Mouse (Mus musculus): ENCODE results near the gene Kcnh1.

Kcnh1 gene

DNA sequence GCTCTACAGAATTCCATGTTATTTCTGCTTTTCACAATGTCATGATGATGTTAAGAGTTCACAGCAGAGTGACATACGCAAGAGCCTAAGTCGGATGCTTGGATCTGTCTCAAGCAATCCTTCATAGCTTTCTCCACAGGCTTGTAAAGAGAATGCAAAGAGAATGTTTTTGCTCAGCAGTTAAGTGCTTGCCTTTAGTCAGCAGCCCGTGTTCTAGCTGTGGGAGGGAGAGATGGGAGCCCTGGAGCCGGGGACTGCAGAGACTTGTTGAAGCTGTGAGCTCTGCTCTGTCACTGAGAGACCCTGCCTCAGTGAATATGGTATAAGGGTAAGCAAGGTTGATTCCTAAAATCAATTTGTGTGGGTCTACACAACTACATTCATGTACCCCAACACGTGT lies 78.3 kb downstream of the Kcnh1 start:
- no peak for DNase-seq (ENCODE audit: low read depth)

DNA sequence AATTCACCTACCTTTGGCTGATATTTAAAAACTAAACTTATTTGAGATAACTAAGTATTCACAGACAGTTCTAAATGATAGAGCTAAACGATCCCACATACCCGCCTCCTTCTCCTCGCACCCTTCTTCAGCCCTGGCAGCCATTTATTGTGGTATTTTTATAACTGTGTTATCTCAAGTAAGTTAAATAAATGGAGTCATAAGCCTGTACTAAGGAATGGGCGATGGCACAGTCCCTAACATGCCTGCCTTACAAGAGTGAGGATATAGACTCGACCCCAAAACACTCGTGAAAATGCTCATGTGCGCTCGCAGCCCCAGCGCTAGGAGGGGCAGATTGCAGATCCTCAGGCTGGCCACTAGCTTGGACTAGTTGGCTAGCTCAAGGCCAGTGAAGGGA lies 79.3 kb downstream of the Kcnh1 start:
- DNase-seq (ENCODE audit: low read depth) = no peak

DNA sequence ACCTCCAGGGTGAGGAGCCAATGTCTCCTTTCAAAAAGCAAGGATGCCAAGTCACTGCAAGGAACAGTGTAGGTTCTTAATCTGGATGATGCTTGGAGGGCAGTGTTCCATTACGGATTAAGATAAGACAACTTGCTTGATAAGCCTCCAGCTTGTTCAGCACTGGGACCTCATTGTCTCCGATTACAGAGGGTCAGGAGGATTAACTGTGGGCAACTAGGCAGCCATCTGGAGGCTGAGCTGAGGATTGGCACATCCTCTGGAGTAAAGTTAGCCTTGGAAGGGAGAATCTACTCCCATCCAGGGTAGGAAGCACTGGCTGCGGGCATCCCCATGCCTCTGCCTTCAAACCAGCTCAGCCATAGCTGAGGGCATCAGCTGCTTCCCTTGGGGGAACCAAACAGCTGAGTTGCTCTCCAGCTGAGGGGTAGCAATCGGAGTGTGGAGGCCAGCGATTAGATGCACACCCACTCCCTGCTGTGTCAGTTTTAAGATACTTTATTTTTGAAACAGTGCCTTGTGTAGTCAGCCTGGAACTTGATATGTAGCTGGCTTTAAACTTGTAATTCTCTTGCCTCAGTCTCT lies 87.3 kb downstream of the Kcnh1 start:
- DNase-seq (ENCODE audit: low read depth) = no peak

DNA sequence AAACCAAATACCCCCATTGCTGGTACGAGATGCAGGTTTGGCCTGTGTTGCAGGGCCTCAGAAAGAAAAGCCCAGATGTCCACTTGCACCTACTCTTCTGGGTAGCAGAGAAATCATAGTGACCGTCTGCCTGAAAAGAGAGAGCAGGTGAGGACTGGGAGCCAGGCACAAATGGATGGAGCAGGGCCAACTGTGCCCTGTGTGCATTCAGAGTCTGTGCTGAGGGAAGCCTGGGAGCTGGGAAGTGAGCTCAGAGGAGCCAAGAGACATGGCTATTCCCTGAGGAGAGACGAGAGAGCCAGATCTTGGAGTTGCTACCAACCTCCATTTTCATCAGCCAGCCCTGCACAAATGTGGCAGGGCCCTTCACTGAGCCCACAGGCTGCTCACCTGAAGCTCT lies 93.8 kb downstream of the Kcnh1 start:
- no peak for DNase-seq (ENCODE audit: low read depth)

DNA sequence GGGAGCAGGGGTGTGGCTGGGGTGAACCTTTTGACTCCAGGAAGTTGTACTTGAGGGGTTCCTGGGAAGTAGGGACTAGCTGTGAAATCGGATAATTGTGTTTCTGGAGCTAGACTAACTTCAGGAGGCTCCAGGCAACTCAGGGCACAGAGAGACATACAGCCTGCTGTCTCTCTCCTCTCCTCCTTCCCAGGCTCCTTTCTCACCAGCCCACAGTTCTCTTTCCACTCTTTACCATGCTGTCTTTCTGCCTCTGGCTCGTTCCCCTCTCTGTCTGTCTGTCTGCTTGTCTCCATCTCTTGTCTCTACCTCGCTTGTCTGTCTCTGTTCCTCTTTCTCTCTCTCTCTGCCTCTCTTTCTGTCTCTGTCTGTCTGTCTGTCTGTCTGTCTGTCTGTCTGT lies 94.4 kb downstream of the Kcnh1 start:
- no peak for DNase-seq (ENCODE audit: low read depth)

DNA sequence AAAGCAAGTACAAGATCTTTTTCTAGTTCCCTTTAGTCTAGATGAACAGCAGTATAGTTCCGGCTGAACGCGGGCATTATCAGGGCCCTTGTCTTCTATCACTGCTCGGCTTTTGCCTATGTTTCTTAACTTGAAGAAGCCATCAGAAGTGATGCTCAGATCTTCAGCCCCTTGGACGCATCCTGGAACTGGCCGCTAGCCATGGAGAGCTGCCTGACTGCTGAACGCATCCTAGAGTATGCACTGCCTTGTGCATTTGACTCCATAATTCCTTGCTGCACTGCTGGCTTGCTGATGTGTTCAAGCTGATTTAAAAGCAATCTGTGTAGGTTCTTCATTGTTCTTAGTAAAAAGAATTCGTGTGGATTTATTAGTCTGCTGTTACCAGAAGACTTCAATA lies 97.9 kb downstream of the Kcnh1 start:
- DNase-seq (ENCODE audit: low read depth) = no peak

DNA sequence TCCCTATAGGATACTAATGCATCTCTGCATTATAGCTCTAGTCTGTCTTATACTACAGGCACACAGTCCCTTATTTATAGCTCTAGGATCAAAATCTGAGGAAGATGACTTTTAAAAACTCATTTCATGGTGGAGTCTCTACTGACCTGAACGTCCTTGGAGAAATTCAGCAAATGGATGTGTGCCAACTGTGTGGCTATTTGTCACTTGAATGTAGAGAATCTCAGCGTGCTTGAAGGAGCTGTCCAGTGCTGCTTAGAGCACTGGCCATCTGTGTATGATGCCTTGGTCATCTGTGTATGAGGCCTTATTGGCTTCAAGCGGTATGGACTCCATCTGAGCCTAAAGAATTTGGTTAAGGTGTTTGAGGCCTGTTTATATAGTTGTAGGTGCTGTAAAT lies 100.7 kb downstream of the Kcnh1 start:
- DNase-seq (ENCODE audit: low read depth) = no peak

DNA sequence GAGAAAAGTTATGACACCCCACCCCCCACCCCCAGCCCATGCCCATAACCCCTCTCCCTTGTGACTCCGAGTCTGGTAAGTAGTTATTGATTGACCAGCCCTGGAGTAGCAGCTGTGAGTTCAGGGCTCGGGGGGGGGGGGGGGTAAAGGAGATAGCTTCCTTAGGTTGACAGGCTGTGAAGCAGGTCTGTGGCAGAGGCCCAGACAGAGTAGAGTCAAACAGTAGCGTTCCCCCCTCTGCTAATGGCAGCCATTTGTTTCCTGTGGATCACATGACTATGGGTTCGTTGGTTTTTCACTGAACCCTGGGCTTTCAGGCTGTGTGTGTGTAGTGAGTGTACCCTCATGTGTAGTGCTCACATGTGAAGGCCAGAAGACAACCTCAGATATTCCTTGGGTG lies 102.8 kb downstream of the Kcnh1 start:
- no peak for DNase-seq (ENCODE audit: low read depth)

DNA sequence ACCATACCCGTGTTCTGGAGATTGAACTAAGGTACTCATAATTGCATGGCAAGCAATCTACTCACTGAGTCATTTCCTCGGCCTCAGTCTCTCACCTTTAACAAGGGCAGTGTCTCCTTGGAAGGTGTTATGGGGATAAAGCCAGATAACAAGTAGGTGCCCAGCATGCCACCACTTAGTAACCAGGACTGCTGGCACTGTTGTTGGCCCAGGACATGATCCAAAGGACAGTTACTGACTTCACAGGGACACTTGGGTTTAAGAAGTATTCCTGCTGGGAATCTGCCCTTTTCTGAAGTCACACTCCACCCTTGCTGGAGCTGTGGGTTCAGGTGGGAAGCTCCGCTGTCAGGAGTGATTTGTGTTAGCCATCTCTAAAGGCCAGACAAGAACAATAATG lies 103.3 kb downstream of the Kcnh1 start:
- DNase-seq (ENCODE audit: low read depth) = no peak

DNA sequence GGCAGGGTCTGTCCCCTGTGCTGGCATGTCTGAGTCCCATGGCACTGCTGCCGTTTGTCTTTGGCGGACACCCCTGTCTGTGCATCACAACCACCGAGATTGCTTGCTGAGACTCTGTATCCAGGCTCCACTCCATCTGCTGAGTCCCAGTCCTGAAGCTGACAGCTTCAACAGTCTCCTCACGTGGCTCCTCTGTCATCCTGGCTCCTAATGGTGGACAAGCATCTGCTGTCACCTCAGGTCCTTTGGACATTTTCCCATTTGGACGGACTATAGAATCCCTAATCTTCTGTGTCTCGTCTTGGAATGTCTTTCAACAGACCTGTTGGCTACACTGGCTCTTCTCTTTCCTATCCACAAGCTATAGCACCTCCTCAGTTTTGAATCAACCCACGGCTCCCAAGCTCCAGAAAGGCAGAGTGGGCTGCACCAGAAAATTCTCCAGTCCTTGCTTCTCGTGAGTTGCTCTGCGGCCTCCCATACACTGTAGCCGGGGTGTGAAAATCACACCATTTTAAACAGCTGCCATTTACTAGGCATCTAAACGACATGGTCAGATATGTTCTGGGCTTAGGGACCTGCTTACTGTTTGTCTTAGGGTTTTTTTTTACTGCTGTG lies 104.8 kb downstream of the Kcnh1 start:
- no peak for DNase-seq (ENCODE audit: low read depth)

DNA sequence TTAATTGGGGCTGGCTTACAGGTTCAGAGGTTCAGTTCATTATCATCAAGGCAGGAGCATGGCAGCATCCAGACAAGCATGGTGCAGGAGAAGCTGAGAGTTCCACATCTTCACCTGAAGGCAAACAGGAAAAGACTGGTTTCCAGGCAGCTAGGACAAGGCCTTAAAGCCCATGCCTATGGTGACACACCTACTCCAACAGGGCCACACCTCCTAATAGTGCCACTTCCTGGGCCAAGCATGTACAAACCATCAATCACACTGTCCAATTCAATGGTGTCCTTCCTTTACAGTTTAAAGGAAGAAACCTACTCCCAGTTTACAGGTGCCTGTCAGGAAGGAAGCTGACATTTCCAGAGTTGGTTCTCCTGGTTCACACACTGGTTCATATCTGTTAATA lies 105.3 kb downstream of the Kcnh1 start:
- no peak for DNase-seq (ENCODE audit: low read depth)

DNA sequence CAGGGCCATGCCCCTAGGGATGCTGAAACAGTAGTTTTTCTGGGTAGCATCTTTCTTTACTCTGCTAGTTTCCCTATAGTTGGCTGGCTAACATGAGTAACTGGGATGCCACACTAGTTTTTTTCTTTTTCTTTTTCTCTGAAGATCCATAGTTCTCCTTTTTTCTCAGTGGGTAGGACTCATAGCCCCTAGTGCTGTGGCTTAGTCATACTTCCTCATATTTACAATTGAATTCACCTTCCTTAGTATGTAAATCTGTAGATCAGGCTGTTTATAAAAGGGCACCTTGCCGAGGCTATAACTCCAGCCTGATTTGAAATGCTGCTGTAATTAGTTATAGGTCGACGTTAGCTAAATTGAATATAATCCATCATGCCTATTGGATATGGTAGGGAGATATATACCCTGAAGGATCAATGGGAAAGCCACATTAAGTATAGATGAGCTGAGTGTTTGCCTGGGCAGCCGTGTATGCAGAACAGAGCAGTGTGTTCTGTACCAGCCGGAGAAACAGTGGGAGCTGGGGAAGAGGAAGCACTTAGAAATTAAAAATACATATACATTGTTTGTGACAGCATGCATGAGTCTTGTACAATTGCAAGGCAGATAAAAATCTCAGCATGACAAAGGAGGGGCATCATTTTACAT lies 107.0 kb downstream of the Kcnh1 start:
- DNase-seq (ENCODE audit: low read depth) = no peak

DNA sequence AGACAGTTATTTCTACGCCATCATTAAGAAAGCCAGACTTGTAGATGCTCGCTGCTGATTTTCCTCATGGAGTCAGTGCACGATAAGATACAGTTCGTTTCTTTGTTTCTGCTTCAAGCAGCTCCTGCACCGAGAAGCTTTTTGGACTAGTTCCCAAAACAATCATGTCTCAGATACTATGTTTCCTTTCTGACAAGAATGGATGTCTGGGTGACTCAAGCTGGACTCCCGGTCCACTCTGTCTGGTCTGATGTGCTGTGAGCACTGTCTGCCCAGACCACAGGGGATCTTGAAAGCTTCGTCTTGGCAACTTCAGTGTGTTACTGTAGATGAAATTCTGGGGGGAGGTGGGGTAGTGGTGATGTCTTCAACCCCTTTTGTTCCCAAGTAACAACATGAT lies 109.8 kb downstream of the Kcnh1 start:
- no peak for DNase-seq (ENCODE audit: low read depth)

DNA sequence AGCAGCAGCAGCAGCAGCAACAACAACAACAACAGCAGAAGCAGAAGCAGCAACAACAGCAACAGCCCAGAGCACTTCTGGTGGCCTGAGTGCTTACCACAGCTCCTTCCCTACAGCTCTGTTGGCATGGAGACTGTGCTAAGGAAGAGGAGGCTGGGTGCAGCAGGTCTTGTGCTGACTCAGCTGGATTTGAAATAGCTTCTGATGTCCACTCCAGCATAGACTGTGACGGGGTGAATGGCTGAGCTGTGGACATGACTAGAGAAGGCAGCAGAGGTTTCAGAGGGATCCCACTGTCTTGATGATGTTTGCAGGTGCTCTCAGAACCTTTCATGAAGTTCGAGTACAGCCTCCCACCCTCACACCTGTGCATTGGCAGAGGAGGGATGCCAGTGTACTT lies 113.0 kb downstream of the Kcnh1 start:
- DNase-seq (ENCODE audit: low read depth) = no peak

DNA sequence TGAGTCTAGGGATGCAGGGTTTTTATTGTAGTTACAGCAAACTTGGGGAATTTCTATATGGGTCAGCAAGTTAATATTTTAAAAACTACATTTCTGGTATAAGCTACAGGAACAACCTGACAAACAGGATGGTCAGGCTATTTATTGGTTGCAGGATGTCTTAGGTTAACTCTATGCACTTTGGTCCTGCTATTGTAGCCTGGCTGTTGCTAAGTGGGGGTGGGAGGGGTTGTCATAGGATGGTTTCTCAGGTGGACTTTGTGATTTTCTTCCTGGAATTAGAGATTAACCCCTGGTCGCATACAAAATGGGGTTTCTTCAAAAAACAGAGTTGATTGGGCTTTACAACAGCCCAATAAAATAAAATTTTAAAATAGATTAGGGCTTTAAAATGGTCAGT lies 114.6 kb downstream of the Kcnh1 start:
- no peak for DNase-seq (ENCODE audit: low read depth)

DNA sequence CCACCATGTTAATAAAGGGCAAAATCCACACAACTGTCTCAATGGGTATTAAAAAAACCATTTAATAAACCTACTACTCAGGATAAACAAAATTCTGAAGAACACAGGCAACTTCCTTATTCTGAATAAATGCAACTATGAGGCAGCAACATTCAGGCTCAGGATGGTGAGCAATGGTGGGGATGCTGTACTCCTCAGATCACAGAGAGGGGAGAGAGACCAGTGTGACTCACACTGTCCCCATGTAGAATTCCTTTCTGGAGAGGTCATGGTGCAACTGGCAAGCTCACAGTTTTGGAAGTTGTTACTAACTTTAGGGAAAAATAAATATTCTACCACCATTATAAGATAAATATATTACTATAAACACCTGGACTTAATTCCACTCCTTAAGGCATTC lies 116.5 kb downstream of the Kcnh1 start:
- no peak for DNase-seq (ENCODE audit: low read depth)

DNA sequence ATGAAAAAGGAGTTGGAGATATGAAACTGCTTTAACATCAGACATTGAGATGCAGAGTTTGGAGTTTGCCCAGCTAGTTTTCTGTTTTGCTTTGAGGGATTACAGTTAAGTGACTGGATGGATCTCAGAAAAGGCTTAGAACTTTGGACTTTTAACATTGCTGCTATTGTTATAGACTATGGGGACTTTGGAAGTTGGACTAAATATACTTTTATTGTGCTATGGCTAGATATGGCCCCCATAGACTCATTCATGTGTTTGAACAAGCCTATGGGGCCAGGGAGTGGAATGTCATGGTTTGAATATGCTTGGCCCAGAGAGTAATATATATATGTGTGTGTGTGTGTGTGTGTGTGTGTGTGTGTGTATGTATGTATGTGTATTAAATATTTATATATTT lies 120.7 kb downstream of the Kcnh1 start:
- DNase-seq (ENCODE audit: low read depth) = no peak

DNA sequence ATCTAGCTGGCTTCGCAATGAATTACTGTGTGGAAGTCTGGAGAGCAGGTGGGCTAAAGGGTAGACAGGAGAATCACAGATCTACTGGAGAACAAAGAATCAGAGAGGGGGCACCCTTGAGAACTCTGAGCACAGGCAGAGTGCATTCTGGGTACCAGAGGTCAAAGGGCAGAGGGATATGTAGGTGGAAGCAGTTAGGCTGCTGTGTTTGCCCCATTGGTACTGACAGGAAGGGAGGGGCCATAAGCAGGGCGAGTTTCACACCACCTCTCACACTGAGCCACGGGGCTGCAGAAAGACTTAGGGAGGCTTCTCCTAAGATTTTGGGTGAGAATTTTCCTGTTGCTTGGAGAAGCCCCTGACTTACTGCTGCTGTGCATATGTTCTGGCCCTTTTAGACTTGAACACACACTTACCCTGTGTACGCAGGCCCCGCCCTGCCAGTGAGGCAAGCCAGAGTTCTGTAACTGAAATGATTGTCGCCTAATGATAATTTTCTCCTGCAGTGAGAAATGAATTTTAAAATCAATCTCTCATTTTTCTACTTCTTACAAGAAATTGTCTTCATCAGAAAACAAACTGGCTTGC lies 121.4 kb downstream of the Kcnh1 start:
- DNase-seq (ENCODE audit: low read depth) = no peak

DNA sequence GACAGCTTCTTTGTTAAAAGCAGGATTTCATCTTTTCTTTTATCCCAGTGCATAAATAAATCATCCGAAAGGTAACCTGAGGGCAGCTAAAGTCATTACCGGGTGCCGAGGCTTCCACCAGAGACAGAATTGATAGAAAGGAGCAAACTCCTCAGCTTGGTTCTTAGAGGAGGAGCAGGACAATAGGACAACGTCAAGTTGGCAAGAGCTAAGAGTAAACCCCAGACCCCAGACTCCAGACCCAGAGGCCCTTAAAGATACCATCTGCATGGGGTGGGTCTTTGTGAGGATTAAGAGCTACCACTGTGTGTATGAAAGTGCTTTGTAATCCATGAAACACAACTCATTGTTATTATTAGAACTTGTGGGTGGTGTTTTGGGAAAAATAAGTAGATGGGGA lies 121.9 kb downstream of the Kcnh1 start:
- no peak for DNase-seq (ENCODE audit: low read depth)

DNA sequence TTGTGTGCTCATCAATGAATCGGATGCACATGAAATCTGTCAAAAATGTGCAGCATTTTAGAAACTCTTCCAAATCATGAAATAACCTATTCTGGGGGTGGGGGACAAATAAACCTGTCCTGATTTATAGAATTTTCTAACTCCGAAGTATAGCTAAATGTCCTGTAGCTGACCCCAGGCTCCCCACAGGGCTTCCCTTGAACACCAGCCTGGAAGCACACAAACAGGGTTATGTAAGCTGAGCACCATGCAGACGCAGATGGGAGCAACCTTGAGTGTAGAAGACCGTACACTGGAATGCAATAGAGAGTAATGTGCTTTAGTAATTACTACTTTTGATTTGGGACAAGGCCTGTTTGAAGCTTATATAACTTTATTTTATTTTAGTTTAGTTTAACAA lies 122.4 kb downstream of the Kcnh1 start:
- no peak for DNase-seq (ENCODE audit: low read depth)

DNA sequence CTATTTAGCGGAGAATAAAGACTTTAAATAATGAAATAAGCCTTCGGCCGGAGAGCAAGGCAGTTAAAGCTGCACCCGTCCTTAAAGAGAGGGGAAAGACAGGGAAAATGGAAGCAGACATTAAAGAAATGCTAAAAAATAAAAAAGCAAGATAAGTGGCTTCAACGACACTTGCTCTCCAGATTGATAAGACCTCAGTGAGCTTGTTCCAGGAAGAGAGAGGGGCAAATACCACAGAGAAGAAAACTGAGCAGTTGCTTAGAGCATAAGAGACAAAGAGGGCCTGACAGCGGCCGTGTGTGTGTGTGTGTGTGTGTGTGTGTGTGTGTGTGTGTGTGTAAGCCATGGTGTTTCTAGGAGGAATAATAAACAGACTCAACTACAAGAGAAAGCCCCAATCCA lies 123.0 kb downstream of the Kcnh1 start:
- no peak for DNase-seq (ENCODE audit: low read depth)

DNA sequence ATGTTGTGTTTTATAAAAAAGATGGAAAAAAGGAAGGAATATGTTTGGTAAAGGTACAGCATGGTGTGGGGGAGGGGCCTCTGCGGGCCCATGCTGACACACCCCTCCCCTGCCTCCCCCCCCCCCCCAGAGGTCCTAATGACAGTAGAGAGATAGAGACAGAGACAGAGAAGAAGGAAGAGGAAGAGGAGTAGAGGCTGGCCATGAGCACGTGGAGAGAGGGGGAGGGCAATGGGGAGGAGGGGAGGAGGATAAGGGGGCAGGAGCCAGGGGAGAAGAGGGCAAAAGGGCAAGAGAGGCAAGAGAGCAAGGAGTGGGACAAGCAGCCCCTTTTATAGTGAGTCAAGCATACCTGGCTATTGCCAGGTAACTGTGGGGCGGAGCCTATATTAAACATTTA lies 123.5 kb downstream of the Kcnh1 start:
- DNase-seq (ENCODE audit: low read depth) = no peak

DNA sequence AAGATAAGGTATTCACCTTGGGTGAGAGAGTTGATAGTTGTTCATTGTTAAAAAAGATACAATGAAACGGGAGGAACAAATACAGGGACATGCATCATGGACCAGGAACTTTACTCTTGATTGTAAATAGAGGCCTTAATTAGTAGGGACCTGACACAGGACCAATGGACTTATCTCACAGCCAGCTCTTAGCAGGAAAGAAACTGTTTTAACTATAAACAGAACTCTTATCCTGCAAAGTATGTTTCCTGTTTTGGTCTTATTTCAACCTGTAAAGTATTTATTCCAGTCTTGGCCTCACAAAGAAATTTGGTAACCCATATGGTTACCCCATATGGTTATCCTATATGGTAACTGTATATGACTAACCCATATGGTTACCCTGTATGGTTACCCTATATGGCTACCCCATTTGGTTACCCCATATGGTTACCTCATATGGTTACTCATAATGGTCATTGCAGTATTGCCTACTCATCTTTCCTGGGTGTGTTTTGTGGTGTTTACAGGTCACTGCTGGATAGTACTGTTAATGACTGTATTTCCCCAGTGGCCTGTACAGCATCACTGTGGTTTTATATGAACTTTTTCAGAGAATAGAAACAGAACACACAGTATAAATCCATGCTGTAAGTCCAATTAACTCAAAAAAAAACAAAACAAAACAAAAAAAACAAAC lies 125.0 kb downstream of the Kcnh1 start:
- DNase-seq (ENCODE audit: low read depth) = no peak

All from c-Kit-positive CD71-negative TER-119-negative erythroid progenitor cells, embryonic 14.5 days (primary cell).